Mouse (Mus musculus) lung, embryonic 14.5 days (tissue): ENCODE results near the gene Fads6. TPM values are rescaled to one million over a fixed set of nuclear protein-coding genes. Genes with fewer than 3 reads are reported as not detected.

Experiments
- ATAC-seq: fragments of 200-750 bp; cut with Nextera tagmentation; 2 replicates; pipeline ENCODE4 v1.8.0; 2017; ENCODE audit warnings: mild to moderate bottlenecking, moderate TSS enrichment, moderate library complexity; ENCODE audit not compliant: insufficient read depth
- DNase-seq: peaks from one replicate; pipeline ENCODE4 v3.0.0-alpha.2; 2015
- H3K27ac ChIP-seq: fragments of 300-500 bp; sonication (generic); 2 replicates; pipeline ENCODE4 v1.5.1; 2014; ENCODE audit warnings: low read depth, mild to moderate bottlenecking, moderate library complexity
- H3K27me3 ChIP-seq: fragments of 300-500 bp; sonication (generic); 2 replicates; pipeline ENCODE4 v1.6.1; 2014; ENCODE audit warnings: low read length, control low read depth; ENCODE audit not compliant: insufficient read depth
- H3K36me3 ChIP-seq: fragments of 300-500 bp; sonication (generic); 2 replicates; pipeline ENCODE4 v1.6.1; 2014; ENCODE audit warnings: control low read depth; ENCODE audit not compliant: insufficient read depth
- H3K4me1 ChIP-seq: fragments of 300-500 bp; sonication (generic); 2 replicates; pipeline ENCODE4 v1.6.1; 2014; ENCODE audit warnings: antibody characterized with exemption, control low read depth; ENCODE audit not compliant: insufficient read depth
- H3K4me2 ChIP-seq: fragments of 300-500 bp; sonication (generic); 2 replicates; pipeline ENCODE4 v1.6.1; 2014; ENCODE audit warnings: mild to moderate bottlenecking
- H3K4me3 ChIP-seq: fragments of 300-500 bp; sonication (generic); 2 replicates; pipeline ENCODE4 v1.5.1; 2014; ENCODE audit warnings: low read depth, low read length
- H3K9ac ChIP-seq: fragments of 300-500 bp; sonication (generic); 2 replicates; pipeline ENCODE4 v1.6.1; 2014
- H3K9me3 ChIP-seq: fragments of 300-500 bp; sonication (generic); 2 replicates; pipeline ENCODE4 v1.6.1; 2016; ENCODE audit warnings: low read depth, low read length, control low read depth
- CTCF ChIP-seq: IDR thresholded peaks from 2 replicates; pipeline ENCODE4 v1.5.1; 2016; ENCODE audit warnings: antibody characterized with exemption, low read depth
- WGBS: fragments of 180-500 bp; shearing (Covaris S2); extraction: QIAGEN DNeasy Blood & Tissue Kit; methylation state at CpG from one replicate; pipeline ENCODE4 v1.1.7; 2014; 5-methylcytosine and 5-hydroxymethylcytosine counted together
- polyA plus RNA-seq: library from polyadenylated mRNA; unstranded; fragments of >200 nt; fragmentation: Nextera tagmentation; extraction: Ambion mirVana; gene quantifications from 2 replicates; pipeline ENCODE4 v1.2.1, GENCODE M21; 2014

The Fads6 gene
- polyA plus RNA-seq, 1 experiment from 2014 or later, result 0.14 TPM

DNA sequence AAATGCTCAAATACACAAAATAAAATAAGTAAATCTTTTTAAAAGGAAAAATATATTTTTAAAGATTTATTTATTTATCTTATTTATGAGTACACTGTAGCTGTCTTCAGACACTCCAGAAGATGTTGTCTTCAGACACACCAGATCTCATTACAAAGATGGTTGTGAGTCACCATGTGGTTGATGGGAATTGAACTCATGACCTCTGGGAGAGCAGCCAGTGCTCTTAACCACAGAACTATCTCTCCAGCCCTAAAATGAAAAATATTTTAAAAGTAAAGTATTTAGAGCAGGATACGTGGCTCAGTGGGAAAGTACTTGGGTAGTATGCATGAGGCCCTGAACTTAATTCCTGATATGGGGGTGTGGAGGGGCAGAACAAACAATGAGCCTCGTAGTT is 3.9 kb upstream of the Fads6 start:
- Histone ChIP-seq H3K36me3 (no peaks in the 10 kb centered on the region), H3K9ac (no peak overlapping the region), H3K27ac (no peak overlapping the region), H3K4me3 (no peak overlapping the region), H3K27me3 (peaks cover 25% of the 10 kb centered on the region), H3K4me1 (no peaks in the 10 kb centered on the region), H3K9me3 (no peaks in the 10 kb centered on the region), H3K4me2 (no peak overlapping the region)
- ATAC-seq, result no peak
- WGBS, result 77% methylated on average over 2 of the region's 2 CpGs
- no peak for TF ChIP-seq CTCF
- DNase-seq, result no peak

DNA sequence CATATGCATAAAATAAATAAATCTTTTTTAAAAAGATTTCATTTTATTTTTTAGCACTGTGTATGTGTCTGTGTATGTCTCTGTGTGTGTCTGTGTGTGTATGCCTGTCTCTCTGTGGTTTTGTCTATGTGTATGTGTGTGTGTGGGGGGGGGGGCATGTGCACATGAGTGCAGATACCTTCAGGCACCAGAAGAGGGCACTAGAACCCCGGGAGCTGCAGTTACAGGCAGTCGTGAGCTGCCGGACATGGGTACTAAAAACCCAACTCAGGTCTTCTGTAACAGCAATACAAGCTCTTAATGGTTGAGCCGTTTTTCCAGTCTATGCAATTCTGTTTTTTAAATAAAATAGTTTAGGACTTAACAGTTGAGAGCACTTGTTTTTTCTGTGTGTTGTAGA is 3.3 kb upstream of the Fads6 start:
- H3K4me3 ChIP-seq, result no peak overlapping the region
- peaks cover 26% of the 10 kb centered on the region for H3K27me3 ChIP-seq
- no peaks in the 10 kb centered on the region for H3K9me3 ChIP-seq
- H3K4me1 ChIP-seq, result no peaks in the 10 kb centered on the region
- H3K4me2 ChIP-seq, result no peak overlapping the region
- ATAC-seq (no peak), DNase-seq (no peak)
- 82% methylated on average over 4 of the region's 4 CpGs for WGBS
- no peaks in the 10 kb centered on the region for H3K36me3 ChIP-seq
- no peak overlapping the region for H3K9ac ChIP-seq
- TF ChIP-seq CTCF, result no peak
- no peak overlapping the region for H3K27ac ChIP-seq

DNA sequence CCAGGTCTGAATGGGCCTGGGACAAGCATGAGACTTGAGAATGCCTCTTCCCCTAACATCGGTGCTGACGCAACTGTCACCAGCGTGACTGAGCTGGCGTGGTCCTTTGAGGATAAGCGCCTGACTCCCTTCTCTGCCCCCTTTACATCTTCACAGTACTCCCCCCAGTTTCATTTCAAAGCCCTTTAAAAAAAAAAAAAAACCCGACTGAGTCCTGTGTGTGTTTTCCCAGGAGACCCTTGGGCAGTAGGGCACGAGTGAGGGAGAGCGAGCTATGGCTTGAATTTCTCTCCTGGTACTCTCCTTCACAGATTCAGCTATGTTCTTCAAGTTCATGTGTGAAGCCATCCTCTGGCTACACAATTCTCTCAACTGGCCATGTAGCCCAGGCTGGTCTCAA is 697 bp upstream of the Fads6 start:
- 60% methylated on average over 8 of the region's 8 CpGs for WGBS
- no peak overlapping the region for H3K27ac ChIP-seq
- H3K4me1 ChIP-seq, result no peaks in the 10 kb centered on the region

DNA sequence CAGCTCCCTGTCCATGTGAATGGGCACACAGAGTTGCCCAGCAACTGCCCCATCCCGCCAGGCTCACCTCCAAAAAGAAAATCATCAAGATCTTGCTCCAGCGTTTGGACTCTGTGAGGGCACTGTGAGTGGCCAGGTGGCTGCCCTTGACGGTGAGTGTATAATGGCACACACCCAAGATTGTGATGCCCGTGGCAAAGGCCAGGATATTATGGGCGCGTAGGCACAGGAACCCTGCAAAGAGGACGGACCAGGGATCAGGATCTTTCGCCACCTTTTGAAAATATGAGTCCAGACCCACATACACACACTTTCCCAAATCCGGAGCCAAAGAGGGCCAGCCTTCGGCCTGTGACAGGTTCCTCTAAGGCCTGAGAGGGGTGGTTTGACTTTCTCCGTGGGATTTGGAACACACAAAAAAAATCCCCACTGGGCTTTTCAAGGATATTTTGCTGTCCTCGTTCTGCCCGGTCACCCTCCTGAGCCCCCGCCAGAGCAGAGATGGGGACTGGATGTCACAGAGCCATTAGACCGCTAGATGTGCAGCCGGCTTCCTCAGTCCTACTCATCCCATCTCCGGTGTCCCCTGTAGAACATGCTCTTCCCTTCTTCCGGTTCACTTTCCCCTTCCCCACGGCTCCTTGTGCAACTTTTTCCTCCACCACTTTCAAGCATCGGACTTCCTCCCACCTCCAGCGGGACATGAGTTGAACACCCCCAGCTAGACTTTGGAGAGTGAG is 822 bp downstream of the Fads6 start:
- Histone ChIP-seq H3K27ac (no peak overlapping the region), H3K4me1 (peaks cover 4% of the 10 kb centered on the region; the same call in 1 of the 2 replicates), H3K4me2 (peak overlapping the region; percentile 60), H3K9ac (peak overlapping the region; percentile 5; the same call in 1 of the 2 replicates), H3K9me3 (no peaks in the 10 kb centered on the region), H3K4me3 (peak overlapping the region; percentile 33), H3K36me3 (no peaks in the 10 kb centered on the region), H3K27me3 (peaks cover 26% of the 10 kb centered on the region)
- ATAC-seq (no peak), DNase-seq (no peak)
- no peak for TF ChIP-seq CTCF
- 51% methylated on average over 21 of the region's 21 CpGs for WGBS

More for the DNA sequence above, 697 bp upstream of the Fads6 start:
- H3K9ac ChIP-seq, result no peak overlapping the region
- H3K4me3 ChIP-seq, result no peak overlapping the region
- no peak for DNase-seq
- ATAC-seq, result no peak
- no peak overlapping the region for H3K4me2 ChIP-seq
- peaks cover 26% of the 10 kb centered on the region for H3K27me3 ChIP-seq
- TF ChIP-seq CTCF, result no peak
- no peaks in the 10 kb centered on the region for H3K36me3 ChIP-seq
- no peaks in the 10 kb centered on the region for H3K9me3 ChIP-seq

DNA sequence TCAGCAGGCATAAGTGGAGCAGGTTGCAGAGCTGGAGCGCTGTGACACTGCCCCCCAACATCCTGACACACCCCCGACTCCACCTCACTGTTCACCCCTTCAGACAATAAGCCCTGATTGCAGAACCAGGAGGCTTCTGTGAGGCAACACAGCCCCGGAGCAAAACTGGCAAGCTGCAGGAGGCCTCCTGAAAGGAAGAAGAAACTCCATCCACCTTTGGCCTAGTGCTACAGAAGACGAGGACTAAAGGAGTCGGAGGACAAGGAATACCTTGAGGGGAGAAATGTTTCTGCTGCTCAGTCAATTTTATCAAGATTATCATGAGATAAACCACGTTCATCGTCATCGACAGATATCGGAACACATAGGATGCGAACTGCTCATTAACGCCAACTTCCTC is 1.5 kb downstream of the Fads6 start:
- 84% methylated on average over 11 of the region's 11 CpGs for WGBS
- Histone ChIP-seq H3K9me3 (no peaks in the 10 kb centered on the region), H3K9ac (no peak overlapping the region), H3K4me2 (no peak overlapping the region), H3K27me3 (peaks cover 26% of the 10 kb centered on the region), H3K36me3 (no peaks in the 10 kb centered on the region), H3K27ac (no peak overlapping the region), H3K4me1 (peaks cover 9% of the 10 kb centered on the region), H3K4me3 (no peak overlapping the region)
- DNase-seq (no peak), ATAC-seq (no peak)
- no peak for TF ChIP-seq CTCF

DNA sequence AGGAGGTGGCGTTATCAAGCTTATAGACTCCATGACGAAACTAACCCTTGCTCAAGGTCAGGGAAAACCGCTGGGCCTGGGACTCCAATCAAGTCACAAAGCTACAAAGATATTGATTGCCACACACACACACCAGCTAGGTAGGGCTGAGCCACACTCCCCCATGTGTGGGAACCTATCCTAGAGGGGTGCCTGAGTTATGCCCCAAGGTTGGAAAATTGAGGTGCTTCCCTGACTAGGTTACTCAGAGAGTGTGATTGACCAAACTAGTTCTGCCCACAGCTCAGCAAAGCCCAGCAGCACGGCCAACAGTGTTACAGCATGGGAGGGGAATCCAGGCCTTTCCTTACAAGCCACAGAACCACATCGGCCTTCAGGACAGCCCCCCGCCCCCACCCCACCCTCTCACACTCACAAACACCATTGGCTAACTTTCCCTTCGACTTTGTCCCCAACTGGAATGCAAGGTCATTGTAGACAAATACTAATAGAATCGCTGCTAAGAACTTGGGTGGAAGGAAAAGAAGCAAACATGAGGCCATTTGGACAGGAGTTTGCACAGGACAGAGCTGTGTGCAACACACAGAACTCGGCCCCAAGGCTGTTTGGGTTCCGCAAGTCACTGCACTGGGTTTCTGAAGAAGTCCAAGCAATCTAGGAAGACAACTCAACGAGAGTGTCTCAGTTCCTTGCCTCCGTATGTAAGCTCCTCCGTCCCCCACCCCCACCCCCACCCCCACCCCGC is 4.7 kb downstream of the Fads6 start:
- 48% methylated on average over 14 of the region's 14 CpGs for WGBS
- ATAC-seq, result no peak

DNA sequence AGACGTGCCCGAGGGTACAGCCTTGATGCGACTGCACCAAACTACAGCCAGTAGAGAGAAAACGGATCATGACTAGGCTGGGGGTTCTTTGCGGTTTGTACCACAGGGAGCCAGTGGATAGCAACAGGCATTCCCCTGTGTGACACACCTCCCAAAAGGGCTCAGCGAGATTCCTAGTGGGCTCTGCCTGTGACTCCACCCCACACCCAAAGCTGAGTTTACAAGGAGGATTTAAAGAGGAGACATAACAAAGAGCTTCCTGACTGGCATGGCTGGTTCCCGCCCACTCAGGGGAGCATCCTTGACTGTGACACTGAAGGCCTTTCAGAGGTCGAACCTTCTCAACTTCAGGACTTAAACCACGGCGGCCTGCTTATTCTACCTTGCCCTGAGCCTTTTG is 6.0 kb downstream of the Fads6 start:
- no peak overlapping the region for H3K9ac ChIP-seq
- no peak overlapping the region for H3K4me3 ChIP-seq
- no peaks in the 10 kb centered on the region for H3K36me3 ChIP-seq
- TF ChIP-seq CTCF, result no peak
- ATAC-seq (no peak), DNase-seq (no peak)
- H3K27ac ChIP-seq, result no peak overlapping the region
- no peak overlapping the region for H3K4me2 ChIP-seq
- 73% methylated on average over 10 of the region's 10 CpGs for WGBS
- H3K9me3 ChIP-seq, result no peaks in the 10 kb centered on the region
- peaks cover 9% of the 10 kb centered on the region for H3K4me1 ChIP-seq
- H3K27me3 ChIP-seq, result peaks cover 3% of the 10 kb centered on the region; the same call in 1 of the 2 replicates

More for the DNA sequence above, 4.7 kb downstream of the Fads6 start:
- no peaks in the 10 kb centered on the region for H3K9me3 ChIP-seq
- no peak for DNase-seq
- H3K36me3 ChIP-seq, result no peaks in the 10 kb centered on the region
- H3K4me3 ChIP-seq, result no peak overlapping the region
- H3K9ac ChIP-seq, result no peak overlapping the region
- no peak for TF ChIP-seq CTCF
- 0 out of 2 replicates have a peak overlapping the region, but pooled peaks have one; percentile 3 for H3K27ac ChIP-seq
- peaks cover 15% of the 10 kb centered on the region for H3K27me3 ChIP-seq
- peaks cover 9% of the 10 kb centered on the region for H3K4me1 ChIP-seq
- no peak overlapping the region for H3K4me2 ChIP-seq
